Mouse (Mus musculus) Patski (cell line): ENCODE results near the gene Dusp19. TPM values are rescaled to one million over a fixed set of nuclear protein-coding genes. Genes with fewer than 3 reads are reported as not detected.

Source experiments
- ATAC-seq: fragments of 100-300 bp; one replicate; pipeline ENCODE4 v1.8.0; 2021
- CTCF ChIA-PET: fragments of 350-600 bp; sonication (Branson Sonifier 250); formaldehyde crosslinking; loops from one replicate; lab custom pipeline; 2022; ENCODE audit warnings: inconsistent platforms; lab: Charles Lee
- POLR2A ChIA-PET: fragments of 350-600 bp; sonication (Branson Sonifier 250); formaldehyde crosslinking; loops from one replicate; lab custom pipeline; 2022; ENCODE audit warnings: antibody characterized with exemption, inconsistent platforms; lab: Charles Lee
- DNase-seq: peaks from one replicate; pipeline ENCODE4 v3.0.0-alpha.2; 2011; ENCODE audit warnings: low read depth, low spot score
- H3K27me3 ChIP-seq: fragments of 371-371 bp; one replicate; pipeline ENCODE4 v1.5.1; 2021
- CTCF ChIP-seq: fragments of 100-300 bp; IDR thresholded peaks from one replicate; pipeline ENCODE4 v1.5.1; 2021
- in situ Hi-C: fragments of 300-500 bp; cut with MboI; formaldehyde crosslinking; loops from 3 replicates; pipeline ENCODE4 v1.11.1; 2018; ENCODE audit warnings: low pct_unique_long_range_greater_than_20kb, mixed read lengths
- polyA plus RNA-seq: library from polyadenylated mRNA; unstranded; gene quantifications from one replicate; pipeline ENCODE4 v1.2.3, GENCODE M21; 2021

The Dusp19 gene
- 12.6 TPM for polyA plus RNA-seq

- DNase-seq: peak; percentile 60
- POLR2A ChIA-PET: no interaction called here
- CTCF ChIA-PET: interaction anchor here (0.9 to 1.2 kb wide), 2 partner anchors 11 to 18 kb away, joined by 3 to 5 read pairs; no protein-coding TSS in a partner anchor
- H3K27me3 ChIP-seq: no peaks in the 10 kb centered on the region
- TF ChIP-seq CTCF: no peak
- in situ Hi-C loops: no loop called here
- peak; percentile 99 for ATAC-seq
Observed at GRCm38 (mm10) chr2:80616854-80617737, at the start of gene Dusp19, which contains the start of gene Nup35. Gene Dusp19 (plus strand): TSS chr2:80617045. Gene Nup35 (plus strand): TSS chr2:80617236.

- no peaks in the 10 kb centered on the region for H3K27me3 ChIP-seq
- DNase-seq (no peak), ATAC-seq (no peak)
- in situ Hi-C loops: no loop called here
- no peak for TF ChIP-seq CTCF
- ChIA-PET CTCF (no interaction called here), POLR2A (no interaction called here)
Observed at GRCm38 (mm10) chr2:80567411-80567810, 49.4 kb upstream of the Dusp19 start.

GRCm38 (mm10) chr2:80570656-80571055, 46.2 kb upstream of the Dusp19 start:
- DNase-seq: no peak
- in situ Hi-C loops: no loop called here
- TF ChIP-seq CTCF: no peak
- ChIA-PET POLR2A (no interaction called here), CTCF (interaction anchor here (0.9 to 2.0 kb wide), 4 partner anchors 9 to 20 kb away, joined by 3 to 5 read pairs (median 3); partner anchors contain the start of gene Nckap1)
- no peaks in the 10 kb centered on the region for H3K27me3 ChIP-seq
- no peak for ATAC-seq

GRCm38 (mm10) chr2:80577286-80577685, 39.6 kb upstream of the Dusp19 start:
- TF ChIP-seq CTCF: no peak
- in situ Hi-C loops: no loop called here
- H3K27me3 ChIP-seq: no peaks in the 10 kb centered on the region
- ChIA-PET CTCF (interaction anchor here (1.5 to 1.9 kb wide), 2 partner anchors 17 to 30 kb away, joined by 3 to 5 read pairs; no protein-coding TSS in a partner anchor), POLR2A (no interaction called here)
- DNase-seq (no peak), ATAC-seq (no peak)

GRCm38 (mm10) chr2:80579253-80579891, 37.5 kb upstream of the Dusp19 start:
- no peaks in the 10 kb centered on the region for H3K27me3 ChIP-seq
- ATAC-seq (no peak), DNase-seq (no peak)
- ChIA-PET CTCF (interaction anchor here (1.1 kb wide), 1 partner anchor 42 kb away, joined by 3 read pairs; no protein-coding TSS in a partner anchor), POLR2A (interaction anchor here (0.6 to 1.0 kb wide), 2 partner anchors 30 to 235 kb away, joined by 3 to 5 read pairs; no protein-coding TSS in a partner anchor)
- TF ChIP-seq CTCF: no peak
- in situ Hi-C loops: no loop called here

- DNase-seq (no peak), ATAC-seq (peak; percentile 15)
- H3K27me3 ChIP-seq: no peaks in the 10 kb centered on the region
- in situ Hi-C loops: no loop called here
- ChIA-PET POLR2A (no interaction called here), CTCF (interaction anchor here (1.2 kb wide), 1 partner anchor 9 kb away, joined by 5 read pairs; no protein-coding TSS in a partner anchor)
- no peak for TF ChIP-seq CTCF
Observed at GRCm38 (mm10) chr2:80580311-80580961, 36.4 kb upstream of the Dusp19 start.

- DNase-seq (no peak), ATAC-seq (peak; percentile 97)
- peak; percentile 99 for TF ChIP-seq CTCF
- in situ Hi-C loops: no loop called here
- POLR2A ChIA-PET: no interaction called here
- no peaks in the 10 kb centered on the region for H3K27me3 ChIP-seq
- CTCF ChIA-PET: interaction anchor here (0.7 to 1.4 kb wide), 5 partner anchors 10 to 34 kb away, joined by 3 to 5 read pairs (median 4); no protein-coding TSS in a partner anchor
Observed at GRCm38 (mm10) chr2:80581043-80581711, 35.7 kb upstream of the Dusp19 start, which contains the start of gene Nckap1. Gene Nckap1 (minus strand): TSS chr2:80581380.

GRCm38 (mm10) chr2:80582356-80582755, 34.5 kb upstream of the Dusp19 start:
- ChIA-PET POLR2A (interaction anchor here (0.6 kb wide), 1 partner anchor 24 kb away, joined by 3 read pairs; no protein-coding TSS in a partner anchor), CTCF (interaction anchor here (0.9 to 1.4 kb wide), 4 partner anchors 10 to 37 kb away, joined by 3 read pairs; no protein-coding TSS in a partner anchor)
- DNase-seq (no peak), ATAC-seq (no peak)
- TF ChIP-seq CTCF: no peak
- in situ Hi-C loops: no loop called here
- H3K27me3 ChIP-seq: no peaks in the 10 kb centered on the region

- ChIA-PET POLR2A (no interaction called here), CTCF (no interaction called here)
Observed at GRCm38 (mm10) chr2:80594215-80594918, 22.5 kb upstream of the Dusp19 start.

More at GRCm38 (mm10) chr2:80594215-80594918, 22.5 kb upstream of the Dusp19 start:
- in situ Hi-C loops: no loop called here
- TF ChIP-seq CTCF: no peak
- no peak for ATAC-seq
- no peak for DNase-seq
- H3K27me3 ChIP-seq: peaks cover 5% of the 10 kb centered on the region
